Mouse (Mus musculus): ENCODE data around the gene Samd4. TPM values are rescaled to one million over a fixed set of nuclear protein-coding genes. Genes with fewer than 3 reads are reported as not detected.
A peak's percentile ranks its signal among the peaks of the same experiment; 100 is the strongest.

The Samd4 gene
- polyA plus RNA-seq, 1 experiment: 3.9 TPM

DNA sequence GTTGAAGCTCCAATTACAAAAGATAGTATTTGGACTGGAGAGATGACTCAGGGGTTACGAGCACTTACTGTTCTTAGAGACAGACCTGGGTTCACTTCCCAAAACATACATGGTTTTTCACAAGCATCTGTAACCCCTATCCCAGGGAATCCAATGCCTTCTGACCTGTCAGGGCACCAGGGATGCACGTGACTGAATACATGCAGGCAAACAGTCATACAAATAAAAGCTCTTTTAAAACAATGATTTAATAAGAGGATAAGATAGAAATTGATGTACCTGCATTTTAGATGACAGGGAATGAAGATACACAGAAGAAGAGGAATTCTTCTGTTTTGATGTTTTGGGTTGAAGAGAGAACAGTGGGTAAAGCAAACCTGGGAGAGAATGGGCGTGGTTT lies 107.8 kb downstream of the Samd4 start:
- 91% methylated on average over 3 of the region's 3 CpGs for WGBS
- H3K4me1 ChIP-seq (ENCODE audit: control insufficient read depth, insufficient read depth, low read length): no peaks in the 10 kb centered on the region
- no peaks in the 10 kb centered on the region for H3K36me3 ChIP-seq (ENCODE audit: control insufficient read depth, insufficient read depth, low read length)
- H3K27me3 ChIP-seq (replicated peaks; ENCODE audit: control insufficient read depth, insufficient read depth, low read length): no peaks in the 10 kb centered on the region
- no peak for DNase-seq
- H3K4me3 ChIP-seq (ENCODE audit: insufficient read depth, low read depth, low read length): no peak overlapping the region
- TF ChIP-seq CTCF (conservative IDR thresholded peaks at IDR 0.05; ENCODE audit: insufficient read depth, insufficient read length, low read depth, low read length) (no peak), POLR2A (IDR thresholded peaks at IDR 0.05; ENCODE audit: low read depth, low read length) (no peak)
- H3K27ac ChIP-seq (ENCODE audit: insufficient read depth, low read depth, low read length): no peak overlapping the region

DNA sequence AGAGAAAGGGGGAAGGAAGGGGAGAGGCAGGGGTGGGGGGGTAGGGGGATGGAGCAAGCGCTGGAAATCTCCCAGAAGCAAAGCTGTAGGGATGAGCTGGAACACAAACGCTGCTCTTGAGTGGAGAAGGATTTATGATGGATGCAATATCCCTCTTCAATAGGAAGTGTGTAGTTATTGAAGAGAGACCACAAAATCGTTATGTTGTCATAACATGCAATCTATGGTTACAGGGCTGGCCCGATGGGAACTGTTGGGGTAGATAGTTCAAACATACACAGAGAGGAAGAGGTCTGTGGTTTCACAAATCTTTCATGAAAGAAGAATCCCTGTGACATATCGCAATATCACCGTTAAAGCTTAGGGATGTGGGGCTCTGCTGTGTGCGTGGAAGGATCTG lies 112.0 kb downstream of the Samd4 start:
- H3K27me3 ChIP-seq (replicated peaks; ENCODE audit: control insufficient read depth, insufficient read depth, low read length): no peaks in the 10 kb centered on the region
- H3K4me3 ChIP-seq (ENCODE audit: insufficient read depth, low read depth, low read length): no peak overlapping the region
- 75% methylated on average over 7 of the region's 7 CpGs for WGBS
- H3K27ac ChIP-seq (ENCODE audit: insufficient read depth, low read depth, low read length): no peak overlapping the region
- DNase-seq: no peak
- no peaks in the 10 kb centered on the region for H3K4me1 ChIP-seq (ENCODE audit: control insufficient read depth, insufficient read depth, low read length)
- no peak for TF ChIP-seq POLR2A (IDR thresholded peaks at IDR 0.05; ENCODE audit: low read depth, low read length)
- no peak for TF ChIP-seq CTCF (conservative IDR thresholded peaks at IDR 0.05; ENCODE audit: insufficient read depth, insufficient read length, low read depth, low read length)
- H3K36me3 ChIP-seq (ENCODE audit: control insufficient read depth, insufficient read depth, low read length): no peaks in the 10 kb centered on the region

DNA sequence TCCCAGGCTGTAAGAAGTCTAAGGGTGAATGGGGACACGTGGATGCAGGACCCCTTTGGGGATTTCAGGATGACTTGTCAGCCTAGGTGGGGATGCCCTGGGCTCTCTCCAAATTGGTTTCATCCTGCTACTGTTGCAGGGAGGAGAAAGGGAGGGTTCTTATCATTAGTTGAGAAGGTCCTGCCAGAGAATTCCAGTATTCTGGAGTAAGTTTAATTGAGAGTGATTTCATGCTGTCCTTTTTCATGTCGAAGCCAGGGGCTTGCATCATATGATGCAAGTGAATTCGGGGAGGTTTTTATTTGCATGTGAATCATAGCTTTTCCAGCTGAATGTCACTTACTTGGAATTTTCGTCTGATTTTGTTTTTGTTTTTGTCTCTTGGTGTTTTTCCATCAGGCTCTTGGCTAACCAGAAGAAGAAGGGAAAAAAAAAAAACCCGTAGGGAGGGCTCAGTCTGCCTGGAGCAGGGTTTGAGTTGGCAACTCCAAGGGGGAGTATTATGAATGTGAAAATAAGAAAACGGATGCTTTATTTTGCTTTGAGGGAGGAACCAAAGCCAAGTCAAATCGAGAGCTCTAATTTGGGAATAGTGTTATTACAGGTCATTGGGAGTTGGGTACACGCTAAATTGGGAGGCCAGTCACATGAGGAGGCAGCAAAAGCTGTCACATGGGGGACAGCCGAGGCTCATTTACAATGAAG lies 116.8 kb downstream of the Samd4 start:
- TF ChIP-seq POLR2A (IDR thresholded peaks at IDR 0.05; ENCODE audit: low read depth, low read length) (no peak), CTCF (conservative IDR thresholded peaks at IDR 0.05; ENCODE audit: insufficient read depth, insufficient read length, low read depth, low read length) (no peak)
- DNase-seq: peak; percentile 56
- no peaks in the 10 kb centered on the region for H3K36me3 ChIP-seq (ENCODE audit: control insufficient read depth, insufficient read depth, low read length)
- WGBS: 37% methylated on average over 9 of the region's 9 CpGs
- peak overlapping the region; percentile 19; the same call in 1 of the 2 replicates for H3K27ac ChIP-seq (ENCODE audit: insufficient read depth, low read depth, low read length)
- no peaks in the 10 kb centered on the region for H3K4me1 ChIP-seq (ENCODE audit: control insufficient read depth, insufficient read depth, low read length)
- no peaks in the 10 kb centered on the region for H3K27me3 ChIP-seq (replicated peaks; ENCODE audit: control insufficient read depth, insufficient read depth, low read length)
- H3K4me3 ChIP-seq (ENCODE audit: insufficient read depth, low read depth, low read length): no peak overlapping the region

DNA sequence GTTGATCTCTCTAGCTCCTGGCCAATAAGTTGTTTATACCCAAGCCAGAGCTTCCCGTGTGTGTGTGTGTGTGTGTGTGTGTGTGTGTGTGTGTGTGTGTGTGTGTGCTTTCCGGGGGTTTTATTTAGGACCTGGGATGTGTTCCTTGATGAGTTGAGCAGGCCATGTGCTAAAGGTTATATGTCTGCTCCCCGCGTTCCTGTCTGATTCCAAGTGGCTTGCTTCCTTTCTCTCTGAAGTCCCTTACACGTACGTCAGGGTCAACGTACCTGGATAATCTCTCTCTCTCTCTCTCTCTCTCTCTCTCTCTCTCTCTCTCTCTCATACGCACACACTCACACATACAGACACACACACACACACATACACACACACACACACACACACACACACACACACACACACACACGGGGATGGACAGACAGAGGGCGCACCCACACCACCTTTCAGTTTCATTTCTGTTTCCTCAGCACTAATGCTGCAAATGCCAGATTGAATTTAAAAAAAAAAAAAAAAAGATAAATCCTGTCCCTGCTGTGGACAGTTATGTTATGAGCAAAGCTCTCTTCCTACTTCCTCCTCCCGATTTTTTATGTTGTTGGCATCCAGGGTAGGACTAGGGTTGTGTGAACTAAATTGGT lies 117.6 kb downstream of the Samd4 start:
- WGBS: 66% methylated on average over 11 of the region's 11 CpGs
- peak overlapping the region; percentile 19; the same call in 1 of the 2 replicates for H3K27ac ChIP-seq (ENCODE audit: insufficient read depth, low read depth, low read length)

DNA sequence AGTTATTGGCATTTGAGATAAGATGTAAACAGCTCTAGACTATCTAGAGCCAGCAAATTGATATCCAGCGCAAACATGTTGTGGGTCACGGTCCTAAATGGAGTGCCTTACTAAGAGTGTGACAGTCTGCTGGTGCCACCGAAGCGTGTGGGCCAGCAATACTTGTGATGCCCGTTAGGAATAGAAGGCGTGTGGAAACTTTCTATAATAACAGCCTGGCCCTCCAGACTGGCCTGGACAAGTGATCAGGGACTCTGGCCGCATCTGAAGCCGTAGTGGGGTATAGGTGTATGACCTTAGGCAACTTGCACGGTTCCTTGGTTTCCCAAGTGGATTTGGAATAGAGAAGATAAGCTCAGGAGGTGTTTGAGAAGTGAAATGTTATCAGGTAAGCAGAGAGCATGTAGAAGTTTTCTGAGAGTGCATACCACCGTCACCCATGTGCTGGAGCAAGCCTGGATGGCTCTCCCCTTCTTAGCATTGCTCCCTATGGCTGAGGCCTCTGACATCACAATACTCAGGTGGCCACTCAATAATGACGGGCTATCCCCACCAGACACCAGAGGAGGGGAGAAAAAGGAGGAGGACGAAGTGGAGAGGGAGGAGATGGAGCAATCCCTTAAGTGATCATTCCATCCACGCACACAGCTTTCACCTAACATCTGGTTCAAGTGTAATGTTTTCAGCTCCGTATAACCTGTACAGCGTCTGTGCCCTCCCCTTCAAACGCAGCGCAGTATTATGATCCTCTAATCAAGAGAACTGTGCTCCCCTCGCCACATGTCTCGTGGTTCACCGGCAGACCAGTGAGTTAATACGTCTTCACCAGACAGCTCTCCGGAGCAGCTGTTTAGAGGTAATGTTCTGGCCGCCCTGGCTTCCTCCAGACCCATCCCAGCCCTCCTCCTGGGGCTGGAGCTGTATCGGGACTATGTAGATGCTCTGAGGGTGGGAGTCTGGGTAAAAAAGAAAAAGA lies 118.4 kb downstream of the Samd4 start:
- WGBS: 78% methylated on average over 24 of the region's 24 CpGs
- Histone ChIP-seq H3K27me3 (replicated peaks; ENCODE audit: control insufficient read depth, insufficient read depth, low read length) (no peaks in the 10 kb centered on the region), H3K4me1 (ENCODE audit: control insufficient read depth, insufficient read depth, low read length) (no peaks in the 10 kb centered on the region), H3K36me3 (ENCODE audit: control insufficient read depth, insufficient read depth, low read length) (no peaks in the 10 kb centered on the region), H3K4me3 (ENCODE audit: insufficient read depth, low read depth, low read length) (no peak overlapping the region), H3K27ac (ENCODE audit: insufficient read depth, low read depth, low read length) (no peak overlapping the region)
- no peak for DNase-seq
- TF ChIP-seq POLR2A (IDR thresholded peaks at IDR 0.05; ENCODE audit: low read depth, low read length) (no peak), CTCF (conservative IDR thresholded peaks at IDR 0.05; ENCODE audit: insufficient read depth, insufficient read length, low read depth, low read length) (no peak)

More for the DNA sequence above, 117.6 kb downstream of the Samd4 start:
- peak; percentile 51 for DNase-seq
- TF ChIP-seq POLR2A (IDR thresholded peaks at IDR 0.05; ENCODE audit: low read depth, low read length): no peak
- 0 out of 2 replicates have a peak, but pooled peaks have one; percentile 20 for TF ChIP-seq CTCF (conservative IDR thresholded peaks at IDR 0.05; ENCODE audit: insufficient read depth, insufficient read length, low read depth, low read length)
- no peaks in the 10 kb centered on the region for H3K4me1 ChIP-seq (ENCODE audit: control insufficient read depth, insufficient read depth, low read length)
- no peaks in the 10 kb centered on the region for H3K27me3 ChIP-seq (replicated peaks; ENCODE audit: control insufficient read depth, insufficient read depth, low read length)
- no peak overlapping the region for H3K4me3 ChIP-seq (ENCODE audit: insufficient read depth, low read depth, low read length)
- no peaks in the 10 kb centered on the region for H3K36me3 ChIP-seq (ENCODE audit: control insufficient read depth, insufficient read depth, low read length)

DNA sequence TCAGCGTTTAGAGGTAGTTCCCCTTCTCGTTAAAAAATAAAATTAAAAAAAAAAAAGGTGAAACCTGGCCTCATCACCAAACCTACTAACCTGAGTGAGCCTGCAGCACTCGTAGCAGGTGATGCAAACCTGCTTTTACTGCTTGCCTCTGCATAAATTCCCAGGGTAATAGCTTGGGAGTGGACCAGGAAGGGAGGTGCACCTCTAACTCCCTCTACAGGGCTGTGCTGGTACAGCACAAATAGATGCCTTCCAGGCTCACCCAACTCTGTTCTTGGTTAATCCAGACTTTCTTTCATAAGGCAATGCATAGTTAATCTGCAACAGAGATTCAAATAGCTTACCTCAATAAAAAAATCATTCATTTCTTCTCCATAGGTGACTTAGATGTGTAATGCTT lies 121.5 kb downstream of the Samd4 start:
- TF ChIP-seq CTCF (conservative IDR thresholded peaks at IDR 0.05; ENCODE audit: insufficient read depth, insufficient read length, low read depth, low read length): peak; percentile 70
- no peak for TF ChIP-seq POLR2A (IDR thresholded peaks at IDR 0.05; ENCODE audit: low read depth, low read length)
- Histone ChIP-seq H3K27me3 (replicated peaks; ENCODE audit: control insufficient read depth, insufficient read depth, low read length) (no peaks in the 10 kb centered on the region), H3K36me3 (ENCODE audit: control insufficient read depth, insufficient read depth, low read length) (no peaks in the 10 kb centered on the region), H3K27ac (ENCODE audit: insufficient read depth, low read depth, low read length) (no peak overlapping the region), H3K4me3 (ENCODE audit: insufficient read depth, low read depth, low read length) (no peak overlapping the region), H3K4me1 (ENCODE audit: control insufficient read depth, insufficient read depth, low read length) (no peaks in the 10 kb centered on the region)
- WGBS: 23% methylated on average over 3 of the region's 3 CpGs
- DNase-seq: peak; percentile 26

Measured in kidney, adult 2 months (tissue).